Mouse (Mus musculus): ENCODE measurements around the gene Aar2. TPM values are rescaled to one million over a fixed set of nuclear protein-coding genes. Genes with fewer than 3 reads are reported as not detected.

Aar2 gene
- polyA plus RNA-seq, 1 experiment from 2014 or later: 47.9 TPM

GRCm38 (mm10) chr2:156613081-156613540 lies 65.7 kb downstream of the Aar2 start:
- WGBS: under 1% methylated on average over 34 of the region's 41 CpGs
- Histone ChIP-seq H3K9ac (peak overlapping the region; percentile 88), H3K9me3 (no peaks in the 10 kb centered on the region), H3K36me3 (replicated peaks) (no peaks in the 10 kb centered on the region), H3K4me3 (peak overlapping the region; percentile 79), H3K27me3 (replicated peaks) (peaks cover 26% of the 10 kb centered on the region), H3K4me2 (peak overlapping the region; percentile 81), H3K4me1 (peaks cover 41% of the 10 kb centered on the region), H3K27ac (peak overlapping the region; percentile 76; the same call in 1 of the 2 replicates)
- ATAC-seq (replicated peaks): peak; percentile 31

- Histone ChIP-seq H3K4me3 (peak within 1 kb of the TSS; percentile 79), H3K4me1 (peaks cover 41% of the 10 kb centered on the region), H3K36me3 (replicated peaks) (no peaks in the 10 kb centered on the region), H3K9ac (peak within 1 kb of the TSS; percentile 88), H3K27me3 (replicated peaks) (peaks cover 26% of the 10 kb centered on the region), H3K9me3 (no peaks in the 10 kb centered on the region), H3K4me2 (peak within 1 kb of the TSS; percentile 81), H3K27ac (peak within 1 kb of the TSS; percentile 76)
- under 1% methylated on average over 61 of the region's 103 CpGs for WGBS
- peak; percentile 81 for ATAC-seq (replicated peaks)
Measured at GRCm38 (mm10) chr2:156613541-156614257, 66.3 kb downstream of the Aar2 start, which contains the start of gene Dlgap4. TSS of gene Dlgap4 (plus strand) at chr2:156613705.

- Histone ChIP-seq H3K27ac (peak overlapping the region; percentile 76), H3K9ac (peak overlapping the region; percentile 88), H3K27me3 (replicated peaks) (peaks cover 26% of the 10 kb centered on the region), H3K4me1 (peaks cover 41% of the 10 kb centered on the region), H3K4me2 (peak overlapping the region; percentile 81), H3K9me3 (no peaks in the 10 kb centered on the region), H3K36me3 (replicated peaks) (no peaks in the 10 kb centered on the region), H3K4me3 (peak overlapping the region; percentile 79)
- peak; percentile 38 for ATAC-seq (replicated peaks)
- WGBS: 0% methylated on average over 18 of the region's 18 CpGs
Measured at GRCm38 (mm10) chr2:156614258-156614556, 66.8 kb downstream of the Aar2 start.

GRCm38 (mm10) chr2:156614661-156615654 lies 67.6 kb downstream of the Aar2 start:
- peak; percentile 46 for ATAC-seq (replicated peaks)
- no peaks in the 10 kb centered on the region for H3K9me3 ChIP-seq
- peaks cover 26% of the 10 kb centered on the region for H3K27me3 ChIP-seq (replicated peaks)
- H3K27ac ChIP-seq: no peak overlapping the region
- H3K4me2 ChIP-seq: peak overlapping the region; percentile 81
- no peaks in the 10 kb centered on the region for H3K36me3 ChIP-seq (replicated peaks)
- H3K9ac ChIP-seq: peak overlapping the region; percentile 88
- peaks cover 41% of the 10 kb centered on the region for H3K4me1 ChIP-seq
- WGBS: 8% methylated on average over 31 of the region's 31 CpGs
- peak overlapping the region; percentile 79 for H3K4me3 ChIP-seq

GRCm38 (mm10) chr2:156616513-156616912 lies 69.1 kb downstream of the Aar2 start:
- H3K9me3 ChIP-seq: no peaks in the 10 kb centered on the region
- H3K4me1 ChIP-seq: peaks cover 43% of the 10 kb centered on the region
- no peak overlapping the region for H3K4me2 ChIP-seq
- 79% methylated on average over 7 of the region's 7 CpGs for WGBS
- H3K9ac ChIP-seq: no peak overlapping the region
- H3K27me3 ChIP-seq (replicated peaks): peaks cover 26% of the 10 kb centered on the region
- no peak overlapping the region for H3K27ac ChIP-seq
- no peak overlapping the region for H3K4me3 ChIP-seq
- no peaks in the 10 kb centered on the region for H3K36me3 ChIP-seq (replicated peaks)
- ATAC-seq (replicated peaks): no peak

- Histone ChIP-seq H3K4me3 (no peak overlapping the region), H3K4me2 (no peak overlapping the region), H3K36me3 (replicated peaks) (no peaks in the 10 kb centered on the region), H3K9me3 (no peaks in the 10 kb centered on the region), H3K27ac (no peak overlapping the region), H3K27me3 (replicated peaks) (peaks cover 21% of the 10 kb centered on the region; the same call in 1 of the 2 replicates), H3K4me1 (peaks cover 44% of the 10 kb centered on the region), H3K9ac (no peak overlapping the region)
- 28% methylated on average over 11 of the region's 11 CpGs for WGBS
- no peak for ATAC-seq (replicated peaks)
Measured at GRCm38 (mm10) chr2:156617536-156617935, 70.2 kb downstream of the Aar2 start.

Other genes with a start within 250 kb of the Aar2 start
- gene Cnbd2, start 235.3 kb upstream of the Aar2 start, polyA plus RNA-seq (2015; fragmentation: Nextera tagmentation; extraction: Ambion mirVana): 7.6 and 8.0 TPM in 2 replicates
- 91.9 and 98.4 TPM in 2 replicates for gene Scand1, start 234.9 kb upstream of the Aar2 start, polyA plus RNA-seq (2015; fragmentation: Nextera tagmentation; extraction: Ambion mirVana)
- 15.6 and 19.6 TPM in 2 replicates for gene Epb41l1, start 126.7 kb upstream of the Aar2 start, polyA plus RNA-seq (2015; fragmentation: Nextera tagmentation; extraction: Ambion mirVana)
- 272 and 277 TPM in 2 replicates for gene Dlgap4, start 66.1 kb downstream of the Aar2 start, polyA plus RNA-seq (2015; fragmentation: Nextera tagmentation; extraction: Ambion mirVana)
- gene Myl9, start 227.8 kb downstream of the Aar2 start, polyA plus RNA-seq (2015; fragmentation: Nextera tagmentation; extraction: Ambion mirVana): 41.2 and 41.6 TPM in 2 replicates